Mouse (Mus musculus) neural tube, embryonic 15.5 days (tissue): ENCODE measurements around the gene Cep83. TPM values are rescaled to one million over a fixed set of nuclear protein-coding genes. Genes with fewer than 3 reads are reported as not detected.

Source experiments
- ATAC-seq: fragments of 200-750 bp; cut with Nextera tagmentation; 2 replicates; pipeline ENCODE4 v1.8.0; 2017; ENCODE audit warnings: mild to moderate bottlenecking, moderate TSS enrichment, moderate library complexity; ENCODE audit not compliant: low FRiP score
- H3K27ac ChIP-seq: fragments of 300-500 bp; sonication (generic); replicated peaks from 2 replicates; pipeline ENCODE4 v1.5.1; 2015; ENCODE audit warnings: mild to moderate bottlenecking, inconsistent platforms
- H3K27me3 ChIP-seq: fragments of 300-500 bp; sonication (generic); replicated peaks from 2 replicates; pipeline ENCODE4 v1.6.1; 2015; ENCODE audit warnings: inconsistent platforms
- H3K36me3 ChIP-seq: fragments of 300-500 bp; sonication (generic); 2 replicates; pipeline ENCODE4 v1.6.1; 2015; ENCODE audit warnings: inconsistent platforms
- H3K4me1 ChIP-seq: fragments of 300-500 bp; sonication (generic); 2 replicates; pipeline ENCODE4 v1.6.1; 2015; ENCODE audit warnings: inconsistent platforms
- H3K4me2 ChIP-seq: fragments of 300-500 bp; sonication (generic); 2 replicates; pipeline ENCODE4 v1.6.1; 2015; ENCODE audit warnings: inconsistent platforms, mild to moderate bottlenecking, moderate library complexity
- H3K4me3 ChIP-seq: fragments of 300-500 bp; sonication (generic); replicated peaks from 2 replicates; pipeline ENCODE4 v1.5.1; 2015; ENCODE audit warnings: mild to moderate bottlenecking, inconsistent platforms
- H3K9ac ChIP-seq: fragments of 300-500 bp; sonication (generic); replicated peaks from 2 replicates; pipeline ENCODE4 v1.6.1; 2015; ENCODE audit warnings: mild to moderate bottlenecking, inconsistent platforms
- H3K9me3 ChIP-seq: fragments of 300-500 bp; sonication (generic); replicated peaks from 2 replicates; pipeline ENCODE4 v1.6.1; 2016; ENCODE audit warnings: inconsistent platforms
- WGBS: fragments of 180-500 bp; shearing (Covaris S2); methylation state at CpG from one replicate; pipeline ENCODE4 v1.1.7; 2015; ENCODE audit warnings: mixed read lengths; 5-methylcytosine and 5-hydroxymethylcytosine counted together
- polyA plus RNA-seq: library from polyadenylated mRNA; unstranded; fragments of >200 nt; fragmentation: Nextera tagmentation; extraction: Ambion mirVana; gene quantifications from 2 replicates; pipeline ENCODE4 v1.2.1, GENCODE M21; 2015

The Cep83 gene
- polyA plus RNA-seq = 21.6 and 21.9 TPM in 2 replicates

DNA sequence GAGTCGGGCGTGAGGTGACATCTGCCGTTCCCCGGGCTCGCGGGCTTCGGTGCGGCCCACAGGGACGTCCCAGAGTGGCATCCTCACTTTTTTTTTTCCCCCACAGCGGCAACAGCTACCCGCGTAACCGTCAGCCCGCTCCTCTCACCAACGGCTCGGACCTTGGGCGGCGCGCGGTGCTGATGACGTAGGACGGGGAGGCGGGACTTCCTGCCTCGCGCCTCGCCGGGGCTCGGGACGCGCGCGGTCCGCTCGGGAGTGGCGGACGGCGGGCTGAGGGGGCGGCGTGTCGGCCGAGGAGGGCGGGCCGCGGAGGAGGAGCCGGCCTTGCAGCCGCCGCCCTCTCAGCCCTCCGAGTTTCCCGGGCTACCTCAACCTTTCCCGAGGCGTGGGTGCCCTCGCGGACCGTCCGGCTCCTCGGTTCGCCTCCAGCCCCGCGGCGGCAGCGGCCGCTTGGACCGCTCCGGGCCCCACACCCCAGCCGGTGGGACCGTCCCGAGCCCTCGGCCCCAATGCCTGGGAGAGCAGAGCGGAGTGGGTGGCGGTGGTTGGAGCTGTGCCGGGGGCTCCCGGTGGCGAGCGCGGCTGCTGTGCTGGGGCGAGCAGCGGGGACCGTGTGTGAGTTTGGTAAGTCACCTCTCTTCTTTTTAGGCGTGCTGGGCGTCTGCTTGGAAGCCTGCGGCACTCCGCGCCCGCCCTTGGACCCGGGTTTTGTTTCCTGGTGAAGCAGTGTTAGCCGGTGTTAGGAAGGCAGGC, at the start of gene Cep83:
Gene Cep83, plus strand, starts transcription at position 235 of the 756 bp plus-strand sequence.
- WGBS = 0% methylated on average over 64 of the region's 86 CpGs
- peak; percentile 99 for ATAC-seq

GRCm38 (mm10) chr10:94639281-94639680, 49.2 kb upstream of the Cep83 start:
- Histone ChIP-seq H3K27me3 (no peaks in the 10 kb centered on the region), H3K4me3 (no peak overlapping the region), H3K4me1 (no peaks in the 10 kb centered on the region), H3K36me3 (no peaks in the 10 kb centered on the region), H3K4me2 (no peak overlapping the region), H3K9ac (no peak overlapping the region), H3K27ac (no peak overlapping the region), H3K9me3 (no peaks in the 10 kb centered on the region)
- 84% methylated on average over 5 of the region's 5 CpGs for WGBS
- ATAC-seq = no peak

More for the DNA sequence above, at the start of gene Cep83:
- Histone ChIP-seq H3K4me3 (peak within 1 kb of the TSS; percentile 98), H3K9me3 (no peaks in the 10 kb centered on the region), H3K36me3 (no peaks in the 10 kb centered on the region), H3K27me3 (no peaks in the 10 kb centered on the region), H3K4me1 (peaks cover 16% of the 10 kb centered on the region), H3K9ac (peak within 1 kb of the TSS; percentile 92), H3K27ac (peak within 1 kb of the TSS; percentile 93), H3K4me2 (peak within 1 kb of the TSS; percentile 81)

DNA sequence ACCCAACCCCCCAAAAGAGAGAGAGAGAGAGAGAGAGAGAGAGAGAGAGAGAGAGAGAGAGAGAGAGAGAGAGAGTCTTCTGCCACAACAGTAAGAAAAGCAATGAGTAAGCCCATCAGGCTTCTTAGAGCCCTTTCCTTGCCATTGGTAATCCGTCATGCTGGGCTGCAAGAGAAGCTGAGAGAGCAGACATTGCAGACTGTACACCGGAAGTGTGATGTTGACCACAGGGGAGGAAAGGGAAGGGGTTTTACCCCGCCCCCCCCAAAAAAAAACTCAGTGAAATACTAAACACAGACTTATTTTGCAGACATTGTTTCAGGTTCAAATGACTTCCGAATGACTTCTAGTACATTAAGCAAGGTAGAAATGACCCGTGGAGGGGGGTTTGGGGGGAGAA, 48.4 kb upstream of the Cep83 start:
- H3K27ac ChIP-seq = no peak overlapping the region
- no peak overlapping the region for H3K4me3 ChIP-seq
- H3K4me2 ChIP-seq = no peak overlapping the region
- H3K9me3 ChIP-seq = no peaks in the 10 kb centered on the region
- no peaks in the 10 kb centered on the region for H3K4me1 ChIP-seq
- no peak overlapping the region for H3K9ac ChIP-seq
- WGBS = 82% methylated on average over 5 of the region's 5 CpGs
- H3K36me3 ChIP-seq = no peaks in the 10 kb centered on the region
- H3K27me3 ChIP-seq = no peaks in the 10 kb centered on the region
- no peak for ATAC-seq

- no peak overlapping the region for H3K4me2 ChIP-seq
- no peaks in the 10 kb centered on the region for H3K9me3 ChIP-seq
- WGBS = 78% methylated on average over 3 of the region's 3 CpGs
- no peaks in the 10 kb centered on the region for H3K4me1 ChIP-seq
- H3K27me3 ChIP-seq = no peaks in the 10 kb centered on the region
- ATAC-seq = no peak
- no peak overlapping the region for H3K9ac ChIP-seq
- H3K4me3 ChIP-seq = no peak overlapping the region
- no peak overlapping the region for H3K27ac ChIP-seq
- H3K36me3 ChIP-seq = no peaks in the 10 kb centered on the region
Observed at GRCm38 (mm10) chr10:94664036-94664435, 24.4 kb upstream of the Cep83 start.

- Histone ChIP-seq H3K9me3 (no peaks in the 10 kb centered on the region), H3K27me3 (no peaks in the 10 kb centered on the region), H3K9ac (no peak overlapping the region), H3K36me3 (no peaks in the 10 kb centered on the region), H3K4me3 (no peak overlapping the region), H3K4me2 (no peak overlapping the region), H3K27ac (no peak overlapping the region), H3K4me1 (no peaks in the 10 kb centered on the region)
- WGBS = 92% methylated on average over 7 of the region's 7 CpGs
- ATAC-seq = no peak
Observed at GRCm38 (mm10) chr10:94664455-94664854, 24.0 kb upstream of the Cep83 start.

DNA sequence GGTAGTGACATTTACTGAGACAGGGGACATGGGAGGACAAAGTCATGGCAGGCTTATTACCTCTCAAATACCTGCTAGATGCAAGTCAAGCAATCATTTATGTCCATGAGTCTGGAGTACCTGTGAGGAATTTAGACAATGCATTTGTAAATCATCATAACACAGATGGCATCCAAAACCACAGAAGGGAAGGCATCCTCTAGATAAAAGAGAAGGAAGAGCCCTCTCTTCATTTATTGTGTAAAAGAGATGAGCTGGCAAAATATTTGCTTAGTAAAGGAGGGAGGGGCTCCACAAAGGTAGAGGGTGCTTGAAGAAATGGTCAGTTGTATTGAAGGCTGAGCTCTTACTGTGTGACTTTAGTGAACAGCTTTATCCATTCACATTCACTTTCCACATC, 20.3 kb upstream of the Cep83 start:
- Histone ChIP-seq H3K9me3 (no peaks in the 10 kb centered on the region), H3K27me3 (no peaks in the 10 kb centered on the region), H3K4me1 (no peaks in the 10 kb centered on the region), H3K4me3 (no peak overlapping the region), H3K27ac (no peak overlapping the region), H3K9ac (no peak overlapping the region), H3K36me3 (no peaks in the 10 kb centered on the region), H3K4me2 (no peak overlapping the region)
- ATAC-seq = no peak

GRCm38 (mm10) chr10:94687801-94688419, 544 bp upstream of the Cep83 start:
- Histone ChIP-seq H3K27ac (peak overlapping the region; percentile 93), H3K4me2 (peak overlapping the region; percentile 81), H3K9me3 (no peaks in the 10 kb centered on the region), H3K4me3 (peak overlapping the region; percentile 98), H3K27me3 (no peaks in the 10 kb centered on the region), H3K4me1 (peaks cover 16% of the 10 kb centered on the region), H3K36me3 (no peaks in the 10 kb centered on the region), H3K9ac (peak overlapping the region; percentile 92)
- peak; percentile 81 for ATAC-seq
- WGBS = 1% methylated on average over 20 of the region's 20 CpGs

GRCm38 (mm10) chr10:94689176-94689510, 689 bp downstream of the Cep83 start:
- ATAC-seq = no peak

DNA sequence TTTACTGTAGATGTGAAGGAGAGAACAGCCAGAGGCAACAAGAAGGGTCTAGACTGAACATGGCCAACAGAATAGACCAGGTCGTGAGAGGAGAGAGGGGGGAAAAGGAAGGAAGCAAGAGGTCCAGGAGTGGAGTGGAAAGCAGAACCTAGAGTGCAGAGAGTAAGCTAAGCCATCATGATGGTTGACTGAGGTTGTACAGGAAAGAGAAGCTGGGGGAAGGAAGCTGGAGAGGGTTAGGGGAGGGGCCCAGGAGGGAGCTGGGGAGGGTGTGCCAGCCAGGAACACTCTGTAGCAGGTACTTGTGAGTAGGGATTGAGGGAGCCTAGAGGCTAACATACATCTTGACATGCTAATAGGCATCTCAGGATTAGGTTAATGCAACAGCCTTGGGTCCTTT, 1.9 kb downstream of the Cep83 start:
- Histone ChIP-seq H3K36me3 (no peaks in the 10 kb centered on the region), H3K27ac (no peak overlapping the region), H3K9me3 (no peaks in the 10 kb centered on the region), H3K27me3 (no peaks in the 10 kb centered on the region), H3K4me3 (no peak overlapping the region), H3K4me2 (peak overlapping the region; percentile 3; the same call in 1 of the 2 replicates), H3K4me1 (peaks cover 16% of the 10 kb centered on the region), H3K9ac (no peak overlapping the region)
- 55% methylated on average over 1 of the region's 1 CpGs for WGBS
- no peak for ATAC-seq

More at GRCm38 (mm10) chr10:94689176-94689510, 689 bp downstream of the Cep83 start:
- Histone ChIP-seq H3K36me3 (no peaks in the 10 kb centered on the region), H3K27ac (peak overlapping the region; percentile 93), H3K4me2 (peak overlapping the region; percentile 81), H3K4me1 (peaks cover 16% of the 10 kb centered on the region), H3K9me3 (no peaks in the 10 kb centered on the region), H3K27me3 (no peaks in the 10 kb centered on the region), H3K9ac (peak overlapping the region; percentile 92), H3K4me3 (peak overlapping the region; percentile 98)
- under 1% methylated on average over 7 of the region's 7 CpGs for WGBS

DNA sequence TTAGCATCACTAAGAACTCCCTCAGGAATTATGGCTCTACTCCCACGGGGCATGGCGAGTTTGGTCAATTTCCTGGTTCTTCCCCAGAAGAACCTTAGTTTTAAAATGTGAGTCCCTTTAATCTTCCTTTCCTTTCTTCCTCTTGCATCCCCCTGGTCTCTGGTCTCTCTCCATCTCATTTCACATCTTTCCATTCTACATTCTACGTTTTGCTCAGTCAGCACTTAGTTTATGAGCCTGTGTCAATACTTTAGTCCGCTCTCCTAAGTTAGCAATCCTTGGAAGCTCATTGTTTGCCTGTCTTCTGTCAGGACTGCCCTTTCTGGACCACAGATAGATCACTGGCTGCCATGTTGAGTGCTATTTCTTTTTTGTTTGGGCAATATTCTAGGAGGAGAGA, 3.7 kb downstream of the Cep83 start:
- Histone ChIP-seq H3K4me1 (peaks cover 16% of the 10 kb centered on the region), H3K27me3 (no peaks in the 10 kb centered on the region), H3K9me3 (no peaks in the 10 kb centered on the region), H3K27ac (no peak overlapping the region), H3K36me3 (no peaks in the 10 kb centered on the region), H3K9ac (no peak overlapping the region), H3K4me2 (no peak overlapping the region), H3K4me3 (no peak overlapping the region)
- ATAC-seq = no peak
- WGBS = 94% methylated on average over 4 of the region's 4 CpGs

- Histone ChIP-seq H3K27ac (no peak overlapping the region), H3K9me3 (no peaks in the 10 kb centered on the region), H3K27me3 (no peaks in the 10 kb centered on the region), H3K4me1 (0 out of 2 replicates have a peak, but pooled peaks cover 5% of the 10 kb centered on the region), H3K9ac (no peak overlapping the region), H3K4me3 (no peak overlapping the region), H3K36me3 (no peaks in the 10 kb centered on the region), H3K4me2 (no peak overlapping the region)
- 86% methylated on average over 4 of the region's 4 CpGs for WGBS
- ATAC-seq = no peak
Observed at GRCm38 (mm10) chr10:94705643-94706258, 17.3 kb downstream of the Cep83 start.

DNA sequence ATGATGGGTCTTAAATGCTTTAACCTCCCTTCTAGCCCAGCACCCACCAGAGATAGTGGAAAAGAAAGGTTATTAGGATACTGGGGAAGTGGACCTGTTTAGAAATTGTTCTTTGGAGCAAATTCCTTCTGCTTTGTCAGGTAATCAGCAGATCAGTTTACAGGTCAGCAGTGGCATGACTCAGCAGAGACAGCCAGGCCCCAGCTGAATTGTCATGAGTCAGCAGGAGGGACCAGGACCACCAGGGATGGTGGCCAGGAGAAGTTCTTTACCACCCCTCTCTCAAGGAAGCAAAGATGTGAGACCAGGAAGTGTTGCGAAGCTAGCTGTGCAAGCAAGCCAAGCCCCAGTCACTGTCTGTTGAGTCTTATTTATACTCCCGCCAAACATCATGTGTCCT, 18.2 kb downstream of the Cep83 start:
- 0 out of 2 replicates have a peak, but pooled peaks cover 5% of the 10 kb centered on the region for H3K4me1 ChIP-seq
- H3K27me3 ChIP-seq = no peaks in the 10 kb centered on the region
- no peak overlapping the region for H3K27ac ChIP-seq
- H3K4me2 ChIP-seq = no peak overlapping the region
- 98% methylated on average over 2 of the region's 2 CpGs for WGBS
- ATAC-seq = no peak
- no peaks in the 10 kb centered on the region for H3K36me3 ChIP-seq
- H3K9me3 ChIP-seq = no peaks in the 10 kb centered on the region
- no peak overlapping the region for H3K4me3 ChIP-seq
- H3K9ac ChIP-seq = no peak overlapping the region
